Mouse (Mus musculus): ENCODE results near the gene Pold1.

Pold1 gene

DNA sequence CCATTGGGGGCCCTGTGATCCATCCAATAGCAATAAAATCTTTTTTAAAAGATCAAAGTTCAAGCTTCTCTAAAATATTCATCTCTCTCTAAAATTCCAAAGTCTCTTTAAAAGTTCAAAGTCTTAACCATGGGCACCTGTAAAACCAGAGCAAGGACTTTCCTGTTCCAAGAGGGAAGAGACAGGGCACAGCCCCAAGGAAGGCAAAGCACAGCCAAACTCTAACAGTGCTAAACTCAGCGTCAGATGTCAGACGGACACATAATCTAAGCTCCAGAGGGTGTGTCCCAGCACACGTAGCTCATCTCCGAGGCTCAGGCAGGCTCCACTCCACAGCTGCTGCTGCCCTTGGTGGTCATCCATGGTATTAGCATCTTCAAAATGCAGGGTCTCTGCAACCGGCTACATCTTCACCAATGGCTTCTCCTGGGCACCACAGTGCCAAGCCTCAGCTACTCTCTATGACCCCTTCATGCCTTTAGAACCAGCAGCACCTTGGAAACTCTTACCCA, 27.7 kb upstream of the Pold1 start:
- no peak for DNase-seq

- no peak for DNase-seq
These were observed 24.4 kb upstream of the Pold1 start for GRCm38 (mm10) chr7:44572956-44573484.

DNA sequence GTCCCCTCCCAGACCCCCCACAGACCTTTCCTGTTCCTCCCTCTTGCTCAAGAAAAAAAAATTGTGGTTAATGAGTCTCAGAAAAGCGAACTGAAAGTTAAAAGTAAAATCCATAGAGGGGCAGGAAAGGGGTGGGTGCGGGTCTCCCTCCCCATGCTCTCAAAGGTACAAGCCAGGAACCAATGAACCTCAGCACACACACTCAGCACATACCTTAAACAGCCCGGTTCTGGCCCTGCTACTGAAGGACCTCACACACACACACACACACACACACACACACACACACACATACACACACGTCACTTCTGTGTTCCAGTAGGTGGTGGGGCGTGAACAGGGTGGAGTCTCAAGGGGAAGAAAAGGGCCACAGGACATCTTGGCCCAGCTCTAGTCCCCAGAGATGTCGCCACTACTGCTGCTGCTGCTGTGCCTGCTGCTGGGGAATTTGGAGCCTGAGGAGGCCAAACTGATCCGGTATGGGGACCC, 23.6 kb upstream of the Pold1 start, which contains the start of gene Napsa:
Gene Napsa (plus strand): TSS at position 168 of the 489 bp plus-strand sequence.
- DNase-seq, result no peak

GRCm38 (mm10) chr7:44571811-44572210, 23.2 kb upstream of the Pold1 start:
- no peak for DNase-seq

DNA sequence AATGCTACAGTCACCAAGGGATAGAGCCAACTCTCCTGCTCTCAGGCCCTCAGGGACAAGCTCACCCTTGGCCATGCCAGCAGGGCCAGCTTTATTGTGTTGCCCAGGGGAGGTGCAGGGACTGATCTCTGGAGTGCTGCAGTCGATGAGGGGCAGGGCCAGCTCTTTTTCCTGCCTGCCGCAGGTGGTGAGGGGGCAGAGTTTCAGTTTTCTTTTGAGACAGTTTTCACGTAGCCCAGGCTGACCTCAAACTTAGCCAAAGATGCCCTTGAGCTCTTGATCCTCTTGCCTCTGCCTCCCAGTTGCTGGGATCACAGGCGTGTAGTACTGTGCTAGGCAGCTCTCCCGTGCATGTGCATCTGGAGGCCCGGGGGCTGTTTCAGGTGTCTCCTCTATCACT, 22.3 kb upstream of the Pold1 start:
- DNase-seq, result no peak

DNA sequence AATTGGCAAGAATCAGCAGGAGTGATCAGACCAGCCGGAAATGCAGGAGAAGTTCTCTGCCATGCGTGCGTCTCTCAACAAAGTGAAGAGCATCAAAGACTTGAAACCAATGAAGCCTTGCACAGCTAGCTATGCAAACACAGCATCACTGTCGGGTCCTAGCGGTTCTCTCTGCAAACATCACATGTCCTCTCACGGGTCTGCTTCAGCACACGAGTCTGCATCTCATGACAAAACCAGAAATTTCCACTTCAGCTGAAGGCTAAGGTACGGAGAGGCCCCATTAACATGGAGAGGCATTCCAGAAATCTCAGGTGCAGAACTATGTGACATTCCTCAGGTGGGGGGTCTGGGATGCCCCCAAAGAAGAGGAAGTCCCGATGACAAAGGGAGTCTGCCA, 20.2 kb upstream of the Pold1 start:
- no peak for DNase-seq

DNA sequence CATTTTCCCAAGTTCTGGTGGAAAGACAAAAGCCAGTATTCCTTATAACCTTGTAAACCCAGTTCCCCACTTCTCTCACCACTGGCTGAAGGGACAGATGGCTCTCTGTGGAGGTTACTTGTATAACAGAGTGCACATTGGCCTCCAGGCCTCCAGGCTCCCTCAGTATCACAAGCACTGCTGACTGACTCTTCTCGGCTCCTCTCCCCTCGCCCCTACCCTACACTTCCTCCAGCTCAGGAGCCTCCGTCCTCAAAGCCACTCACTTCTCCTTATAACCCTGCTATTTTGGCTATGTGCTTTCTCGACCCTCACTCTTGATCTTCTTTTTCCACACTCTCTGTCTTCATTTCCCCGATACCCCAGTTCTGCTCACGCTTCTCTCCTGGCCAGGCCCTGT, 16.8 kb upstream of the Pold1 start:
- DNase-seq, result no peak

DNA sequence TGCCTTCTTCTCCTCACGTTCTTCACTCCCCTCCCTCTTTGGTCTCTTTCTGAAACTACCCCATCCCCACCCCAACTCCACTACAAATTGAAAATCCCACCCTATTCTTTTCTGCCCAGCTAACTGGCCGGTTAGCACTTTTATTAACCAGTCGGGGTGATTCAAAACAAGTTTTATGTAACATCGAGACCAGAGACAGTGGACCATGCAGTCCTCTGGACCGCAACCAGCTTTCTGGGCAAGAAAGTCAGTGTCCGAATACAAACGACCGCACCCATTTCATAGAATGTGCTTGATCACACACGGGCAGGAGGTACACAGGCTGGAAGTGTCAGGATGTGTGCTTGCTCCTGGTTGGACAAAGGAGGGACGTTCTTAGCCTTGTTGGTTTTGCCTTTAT, 15.8 kb upstream of the Pold1 start:
- no peak for DNase-seq

DNA sequence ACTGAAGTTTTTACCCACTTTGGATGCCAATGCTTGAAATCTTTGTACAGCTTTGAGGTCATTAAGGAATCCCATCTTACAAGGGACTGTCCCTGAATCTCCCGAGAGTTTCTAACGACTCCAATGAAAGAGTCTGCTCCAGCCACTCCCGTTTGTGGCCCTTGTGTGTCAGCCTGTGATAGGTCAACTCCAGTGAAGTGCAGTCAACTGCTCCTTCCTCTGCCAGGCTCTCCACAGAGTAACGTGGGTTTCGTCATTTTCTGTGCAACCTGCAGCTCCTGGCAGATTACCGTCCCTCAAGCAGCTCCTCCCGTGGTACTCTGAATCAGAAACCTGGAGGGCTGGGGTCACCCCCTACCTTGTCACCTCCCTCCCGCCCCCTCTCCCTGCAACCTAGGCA, 14.6 kb upstream of the Pold1 start:
- DNase-seq, result no peak

DNA sequence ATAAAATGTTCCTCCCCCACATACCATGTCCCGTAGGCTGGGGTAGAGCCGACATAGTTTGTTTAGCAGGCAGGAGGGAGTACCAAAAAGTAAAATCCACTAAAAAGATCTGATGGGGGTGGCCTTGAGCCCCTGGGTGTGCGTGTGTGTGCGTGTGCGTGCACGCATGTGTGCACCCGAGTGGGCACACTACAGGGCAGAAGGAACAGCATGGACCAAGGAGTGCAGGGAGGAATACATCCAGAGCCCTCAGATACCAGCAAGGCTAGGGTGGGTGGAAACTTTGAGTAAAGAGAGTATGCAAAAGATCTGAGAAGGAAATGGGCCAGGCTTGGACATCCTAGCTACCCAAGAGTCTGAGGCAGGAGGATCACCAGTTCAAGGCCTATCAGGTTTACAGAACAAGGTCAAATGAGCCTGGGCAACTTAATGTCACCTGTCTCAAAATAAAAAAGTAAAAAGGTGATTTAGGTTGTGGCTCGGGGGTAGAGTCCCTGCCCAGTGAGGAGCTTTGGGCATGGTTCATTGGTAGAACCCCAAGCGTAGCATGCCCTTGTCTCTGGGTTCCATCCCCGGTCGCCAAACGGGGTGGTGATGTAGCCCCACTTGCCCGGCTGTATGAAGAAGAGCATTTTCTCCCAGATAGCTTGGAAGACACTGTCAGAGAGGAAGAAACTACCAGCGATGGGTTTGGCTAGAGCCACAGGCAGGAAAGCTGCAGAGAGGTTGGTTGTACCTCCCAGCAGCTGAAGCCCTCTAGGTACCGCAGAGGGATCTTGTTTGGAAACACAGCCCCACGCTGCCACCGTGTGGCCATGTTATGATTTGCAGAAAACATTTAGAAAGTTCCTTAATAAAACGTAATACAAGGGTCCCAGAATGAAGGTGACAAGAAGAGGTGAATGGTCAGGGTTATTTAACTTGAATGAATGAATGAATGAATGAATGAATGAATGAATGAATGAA, 12.1 kb upstream of the Pold1 start:
- DNase-seq, result peak; percentile 77

GRCm38 (mm10) chr7:44557629-44558028, 9.0 kb upstream of the Pold1 start:
- DNase-seq, result no peak

GRCm38 (mm10) chr7:44553826-44554225, 5.2 kb upstream of the Pold1 start, which contains the start of gene Nr1h2:
Gene Nr1h2, minus strand, starts transcription at chr7:44553951.
- peak; percentile 92 for DNase-seq

GRCm38 (mm10) chr7:44553196-44553764, 4.6 kb upstream of the Pold1 start:
- peak; percentile 66 for DNase-seq

DNA sequence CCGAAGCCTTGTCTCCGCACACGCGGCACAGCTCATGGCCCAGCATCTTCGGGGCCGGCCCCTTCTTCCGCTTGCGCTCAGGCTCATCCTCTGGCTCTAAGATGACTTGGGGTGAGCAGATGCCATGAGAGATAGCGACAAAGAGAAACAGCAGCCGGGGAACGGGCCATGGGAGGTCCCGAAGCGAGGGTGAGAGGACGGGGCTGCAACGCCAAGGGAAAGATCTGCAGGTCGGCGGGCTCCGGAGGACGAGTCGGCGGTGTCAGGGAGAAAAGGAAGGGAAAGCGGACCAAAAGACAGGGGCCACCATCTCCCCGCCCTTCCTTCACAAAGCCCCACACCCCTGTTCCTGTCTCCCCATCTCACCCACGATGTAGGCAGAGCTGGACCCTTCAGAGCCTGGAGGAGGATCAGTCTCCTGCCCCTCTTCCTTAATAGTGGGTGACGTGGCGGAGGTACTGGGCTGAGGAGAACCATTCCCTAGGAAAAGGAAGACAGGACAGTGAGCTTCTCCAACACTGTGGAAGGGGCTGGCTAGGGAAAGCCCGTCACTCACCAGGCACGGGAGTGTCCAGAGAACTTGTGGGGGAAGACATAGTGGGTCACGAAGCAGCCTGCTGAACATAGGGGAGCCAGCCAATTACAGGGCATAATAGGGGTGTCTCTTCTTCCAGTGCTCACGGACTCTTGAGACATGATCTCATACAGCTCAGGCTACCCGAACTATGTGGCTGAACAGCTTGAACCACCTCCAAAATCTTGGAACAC, 3.7 kb upstream of the Pold1 start:
- no peak for DNase-seq

DNA sequence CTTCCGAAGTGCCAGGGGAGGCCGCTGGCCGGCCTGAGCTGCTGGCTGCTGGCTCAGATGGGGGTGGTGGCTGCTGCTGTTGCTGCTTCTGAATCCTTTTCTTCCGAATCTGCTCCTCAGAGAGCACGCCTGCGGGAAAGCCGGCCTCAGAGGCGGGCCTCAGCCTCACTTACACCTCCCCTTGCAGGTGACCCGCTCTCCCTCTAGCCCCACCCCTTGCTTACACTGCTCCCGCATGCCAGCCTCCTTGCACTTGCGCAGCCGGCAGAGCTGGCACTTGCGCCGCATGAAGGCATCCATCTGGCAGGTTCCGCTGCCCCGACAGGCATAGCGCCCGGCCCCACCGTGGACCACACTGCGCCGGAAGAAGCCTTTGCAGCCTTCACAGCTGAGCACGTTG, 3.1 kb upstream of the Pold1 start:
- peak; percentile 61 for DNase-seq

- DNase-seq, result no peak
These were observed 2.7 kb upstream of the Pold1 start for GRCm38 (mm10) chr7:44551301-44551700.

GRCm38 (mm10) chr7:44550409-44550678, 1.7 kb upstream of the Pold1 start:
- no peak for DNase-seq

DNA sequence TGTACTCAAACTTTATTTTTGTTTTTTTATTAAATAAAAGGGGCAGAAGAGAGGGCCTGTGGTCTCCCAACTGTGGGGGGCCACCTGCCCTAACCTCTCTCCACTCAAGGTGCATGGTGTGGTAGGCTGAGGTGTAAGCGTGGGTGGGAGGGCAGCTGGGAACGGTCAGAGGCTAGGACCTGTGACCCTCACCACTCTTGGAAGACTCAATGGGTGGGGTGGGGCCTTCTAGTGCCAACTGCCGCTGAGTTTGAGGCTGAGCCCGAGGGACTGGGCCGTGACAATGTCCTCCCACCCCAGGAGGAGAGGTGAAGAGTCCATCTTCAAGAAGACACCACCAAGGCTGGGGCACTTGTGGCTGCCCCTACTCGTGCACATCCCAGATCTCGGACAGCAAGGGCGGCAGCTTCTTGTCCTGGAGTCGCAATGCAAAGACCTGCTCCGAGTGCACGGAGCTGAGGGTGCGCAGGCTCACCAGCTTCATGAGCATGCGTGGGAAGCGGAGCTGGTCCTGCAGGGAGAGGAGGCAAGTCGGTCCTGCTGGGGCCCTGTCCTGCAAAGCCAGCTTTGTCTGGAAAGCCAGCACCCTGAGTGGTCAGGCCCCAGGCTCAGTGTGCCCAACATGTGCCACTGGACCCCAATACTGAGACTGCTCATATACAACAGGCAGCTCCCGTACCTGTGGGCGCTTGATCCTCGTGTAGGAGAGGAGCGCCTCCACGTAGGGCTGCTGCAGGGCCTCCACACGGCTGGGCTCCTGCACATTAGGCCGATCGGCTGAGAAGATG, 1.2 kb upstream of the Pold1 start:
- DNase-seq, result peak; percentile 62

- no peak for DNase-seq
These were observed 924 bp downstream of the Pold1 start for GRCm38 (mm10) chr7:44547725-44548124.

DNA sequence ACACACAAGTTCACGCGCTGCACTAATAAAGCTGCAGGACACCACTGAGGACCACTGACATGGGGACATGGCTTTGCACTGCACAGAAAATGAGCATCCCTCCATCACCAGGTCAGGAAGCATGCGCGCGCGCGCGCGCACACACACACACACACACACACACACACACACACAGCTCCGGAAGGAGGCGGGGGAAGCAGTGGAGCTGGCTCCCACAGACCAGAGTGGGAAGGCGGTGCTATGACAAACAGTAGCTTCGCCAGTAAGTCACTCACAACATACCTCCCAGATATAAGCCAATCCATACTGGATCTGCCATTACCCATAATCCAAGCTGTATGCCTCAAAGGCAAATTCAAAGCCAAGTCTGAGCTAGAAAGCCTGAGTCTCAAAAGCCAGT, 1.6 kb downstream of the Pold1 start:
- DNase-seq, result no peak

DNA sequence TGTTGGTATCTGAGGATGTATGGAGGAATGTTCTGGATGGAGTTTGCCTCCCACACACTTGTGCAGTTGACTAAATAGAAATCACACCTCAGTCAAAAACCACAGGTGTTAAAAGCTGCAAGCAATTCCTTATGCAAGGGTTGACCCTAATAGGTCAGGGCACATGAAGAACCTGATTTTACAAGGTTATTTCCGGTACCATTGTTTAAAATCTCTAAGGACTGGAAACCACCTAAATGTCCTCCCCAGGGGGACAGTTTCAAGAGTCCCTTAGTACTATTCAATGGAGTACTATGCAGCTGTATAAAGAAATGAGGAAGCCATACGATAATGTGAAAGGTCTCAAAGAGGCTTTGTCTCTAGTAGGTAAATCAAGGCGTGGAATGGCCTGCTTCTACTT, 2.4 kb downstream of the Pold1 start:
- DNase-seq, result no peak

- DNase-seq, result no peak
These were observed 5.6 kb downstream of the Pold1 start for GRCm38 (mm10) chr7:44543071-44543470.

Data from cerebellum, adult 11-12 months (tissue).